Mouse (Mus musculus): Measurements from ENCODE around the gene Fam117a.

GRCm38 (mm10) chr11:95402196-95402595, 65.4 kb downstream of the Fam117a start:
- TF ChIP-seq MAFK (IDR thresholded peaks at IDR 0.05; ENCODE audit: borderline replicate concordance, low read depth, low read length), result no peak
- TF ChIP-seq CTCF (IDR thresholded peaks at IDR 0.05 in 2 of 3, conservative IDR thresholded peaks at IDR 0.05 in 1 of 3; ENCODE audit: control insufficient read depth in 1 of 3, insufficient read depth in 1 of 3, low read depth in 2 of 3, low read length in 3 of 3, poor library complexity in 1 of 3, severe bottlenecking in 1 of 3), result no peak
- TF ChIP-seq POLR2AphosphoS2 (IDR thresholded peaks at IDR 0.05; ENCODE audit: low read length), result no peak
- no peak for TF ChIP-seq USF1 (IDR thresholded peaks at IDR 0.05; ENCODE audit: low read depth, low read length)
- no peak for TF ChIP-seq TCF12 (IDR thresholded peaks at IDR 0.05; ENCODE audit: low read depth, low read length)
- TF ChIP-seq ZNF384 (IDR thresholded peaks at IDR 0.05; ENCODE audit: low read depth, low read length), result no peak
- TF ChIP-seq MXI1 (IDR thresholded peaks at IDR 0.05; ENCODE audit: low read depth, low read length), result no peak
- TF ChIP-seq MAX (IDR thresholded peaks at IDR 0.05; ENCODE audit: low read length), result no peak
- no peak for TF ChIP-seq HCFC1 (IDR thresholded peaks at IDR 0.05; ENCODE audit: low read depth, low read length)
